Mouse (Mus musculus) heart, embryonic 14.5 days (tissue): ENCODE data around the gene Prickle2. TPM values are rescaled to one million over a fixed set of nuclear protein-coding genes. Genes with fewer than 3 reads are reported as not detected.

Source experiments
- ATAC-seq: fragments of 200-750 bp; cut with Nextera tagmentation; 2 replicates; pipeline ENCODE4 v1.8.0; 2017; ENCODE audit warnings: low read depth, moderate TSS enrichment; ENCODE audit not compliant: insufficient number of reproducible peaks, insufficient read depth, low FRiP score
- H3K27ac ChIP-seq, 2 experiments: fragments of 200-500 bp in 1 of 2; fragments of 300-500 bp in 1 of 2; sonication (generic) in 1 of 2; replicated peaks in 1 of 2; 2 replicates each; pipeline ENCODE4 v1.5.1; 2012 to 2014; ENCODE audit warnings: low read depth in 2 of 2, low read length in 2 of 2, control low read depth in 1 of 2, mild to moderate bottlenecking in 1 of 2, mixed read lengths in 1 of 2; ENCODE audit not compliant: control insufficient read depth in 1 of 2, insufficient read depth in 1 of 2
- H3K27me3 ChIP-seq: fragments of 300-500 bp; sonication (generic); 2 replicates; pipeline ENCODE4 v1.6.1; 2014; ENCODE audit warnings: mild to moderate bottlenecking, low read length, control low read depth; ENCODE audit not compliant: control insufficient read depth, insufficient read depth
- H3K36me3 ChIP-seq: fragments of 300-500 bp; sonication (generic); 2 replicates; pipeline ENCODE4 v1.6.1; 2014; ENCODE audit warnings: mild to moderate bottlenecking, control low read depth, low read length, mixed read lengths; ENCODE audit not compliant: control insufficient read depth, insufficient read depth
- H3K4me1 ChIP-seq, 2 experiments: fragments of 200-500 bp in 1 of 2; fragments of 300-500 bp in 1 of 2; sonication (generic) in 1 of 2; 2 replicates each; pipeline ENCODE4 v1.6.1; 2012 to 2014; ENCODE audit warnings: low read length in 2 of 2, control low read depth in 1 of 2, mixed read lengths in 1 of 2; ENCODE audit not compliant: control insufficient read depth in 2 of 2, insufficient read depth in 2 of 2
- H3K4me2 ChIP-seq: fragments of 300-500 bp; sonication (generic); 2 replicates; pipeline ENCODE4 v1.6.1; 2014; ENCODE audit warnings: mild to moderate bottlenecking, low read length
- H3K4me3 ChIP-seq, 2 experiments: fragments of 200-500 bp in 1 of 2; fragments of 300-500 bp in 1 of 2; sonication (generic) in 1 of 2; 2 replicates each; pipeline ENCODE4 v1.5.1; 2012 to 2014; ENCODE audit warnings: low read length in 2 of 2, mild to moderate bottlenecking in 2 of 2, control low read depth in 1 of 2, low read depth in 1 of 2, moderate library complexity in 1 of 2; ENCODE audit not compliant: control insufficient read depth in 1 of 2, insufficient read depth in 1 of 2
- H3K9ac ChIP-seq: fragments of 300-500 bp; sonication (generic); 2 replicates; pipeline ENCODE4 v1.6.1; 2014; ENCODE audit warnings: mild to moderate bottlenecking, low read length
- H3K9me3 ChIP-seq: fragments of 300-500 bp; sonication (generic); 2 replicates; pipeline ENCODE4 v1.6.1; 2016; ENCODE audit warnings: low read length, control low read depth; ENCODE audit not compliant: control insufficient read depth
- WGBS: fragments of 180-500 bp; shearing (Covaris S2); extraction: QIAGEN DNeasy Blood & Tissue Kit; methylation state at CpG from one replicate; pipeline ENCODE4 v1.1.7; 2014; 5-methylcytosine and 5-hydroxymethylcytosine counted together
- polyA plus RNA-seq: library from polyadenylated mRNA; unstranded; fragments of >200 nt; fragmentation: Nextera tagmentation; extraction: Ambion mirVana; gene quantifications from 2 replicates; pipeline ENCODE4 v1.2.1, GENCODE M21; 2014

Gene Prickle2
- polyA plus RNA-seq, 1 experiment from 2014 or later, result 5.8 TPM

- no peaks in the 10 kb centered on the region for H3K4me1 ChIP-seq
- no peaks in the 10 kb centered on the region for H3K9me3 ChIP-seq
- WGBS, result 83% methylated on average over 10 of the region's 10 CpGs
- no peak for ATAC-seq
- no peak overlapping the region for H3K4me3 ChIP-seq
- H3K27ac ChIP-seq, result no peak overlapping the region
- H3K9ac ChIP-seq, result no peak overlapping the region
- peaks cover 6% of the 10 kb centered on the region for H3K36me3 ChIP-seq
- no peak overlapping the region for H3K4me2 ChIP-seq
- no peaks in the 10 kb centered on the region for H3K27me3 ChIP-seq
These were observed 324.9 kb downstream of the Prickle2 start for GRCm38 (mm10) chr6:92381085-92381484.

GRCm38 (mm10) chr6:92374826-92375225 lies 331.1 kb downstream of the Prickle2 start:
- no peak overlapping the region for H3K4me3 ChIP-seq
- ATAC-seq, result no peak
- H3K4me1 ChIP-seq, result no peaks in the 10 kb centered on the region
- H3K9ac ChIP-seq, result no peak overlapping the region
- peaks cover 16% of the 10 kb centered on the region for H3K36me3 ChIP-seq
- H3K27ac ChIP-seq, result no peak overlapping the region
- H3K9me3 ChIP-seq, result no peaks in the 10 kb centered on the region
- WGBS, result 65% methylated on average over 6 of the region's 6 CpGs
- H3K4me2 ChIP-seq, result no peak overlapping the region
- no peaks in the 10 kb centered on the region for H3K27me3 ChIP-seq

DNA sequence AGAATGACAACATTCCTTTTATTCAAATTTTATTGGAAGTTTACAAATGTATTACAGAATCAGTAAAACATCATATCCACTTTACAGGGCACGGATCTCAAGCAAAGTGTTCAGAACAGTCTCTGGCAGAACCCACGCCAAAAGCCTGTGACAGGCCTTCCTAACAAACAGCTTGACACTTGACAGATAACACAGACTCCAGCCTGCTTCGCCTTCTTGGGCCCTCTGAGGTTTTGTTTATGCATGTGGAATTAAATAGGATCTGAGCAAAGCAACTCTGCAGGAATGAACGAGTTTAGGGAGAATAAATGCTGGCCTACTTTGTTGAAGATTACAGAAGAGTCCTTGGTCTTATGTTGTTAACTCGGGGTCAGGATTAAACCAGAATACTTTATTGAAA lies 335.1 kb downstream of the Prickle2 start:
- no peak for ATAC-seq
- no peaks in the 10 kb centered on the region for H3K27me3 ChIP-seq
- H3K4me3 ChIP-seq, result no peak overlapping the region
- no peak overlapping the region for H3K27ac ChIP-seq
- no peak overlapping the region for H3K9ac ChIP-seq
- peaks cover 8% of the 10 kb centered on the region for H3K36me3 ChIP-seq
- no peaks in the 10 kb centered on the region for H3K4me1 ChIP-seq
- peaks cover 9% of the 10 kb centered on the region; the same call in 1 of the 2 replicates for H3K9me3 ChIP-seq
- H3K4me2 ChIP-seq, result no peak overlapping the region
- WGBS, result 21% methylated on average over 5 of the region's 5 CpGs

- Histone ChIP-seq H3K4me2 (no peak overlapping the region), H3K27me3 (no peaks in the 10 kb centered on the region), H3K36me3 (no peaks in the 10 kb centered on the region), H3K9ac (no peak overlapping the region), H3K9me3 (no peaks in the 10 kb centered on the region), H3K27ac (no peak overlapping the region), H3K4me1 (no peaks in the 10 kb centered on the region), H3K4me3 (no peak overlapping the region)
- no peak for ATAC-seq
- 76% methylated on average over 10 of the region's 10 CpGs for WGBS
These were observed 358.5 kb downstream of the Prickle2 start for GRCm38 (mm10) chr6:92347278-92348028.

DNA sequence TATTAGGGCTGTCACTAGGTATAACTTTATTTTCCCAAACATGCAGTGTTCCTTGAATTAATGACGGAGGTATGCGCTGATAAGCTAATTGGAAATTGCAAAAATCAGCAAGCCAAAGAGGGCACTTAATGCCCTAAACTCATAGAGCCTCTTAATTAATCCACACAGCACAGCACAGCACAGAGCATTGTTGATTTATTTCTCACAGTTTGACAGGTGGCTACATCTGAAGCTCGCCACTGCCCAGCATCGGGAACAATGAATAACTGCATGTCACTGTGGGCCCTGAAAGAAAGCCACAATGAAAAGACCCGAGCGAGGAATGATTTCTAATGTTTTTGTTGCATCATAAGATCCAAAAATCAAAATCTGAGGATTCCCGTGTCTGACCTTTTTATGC lies 359.2 kb downstream of the Prickle2 start:
- H3K4me2 ChIP-seq, result no peak overlapping the region
- 82% methylated on average over 7 of the region's 7 CpGs for WGBS
- ATAC-seq, result no peak

GRCm38 (mm10) chr6:92345151-92345550 lies 360.8 kb downstream of the Prickle2 start:
- WGBS, result 74% methylated on average over 2 of the region's 2 CpGs
- Histone ChIP-seq H3K4me2 (no peak overlapping the region), H3K36me3 (no peaks in the 10 kb centered on the region), H3K27ac (no peak overlapping the region), H3K4me3 (no peak overlapping the region), H3K27me3 (no peaks in the 10 kb centered on the region), H3K9ac (no peak overlapping the region), H3K4me1 (no peaks in the 10 kb centered on the region), H3K9me3 (no peaks in the 10 kb centered on the region)
- ATAC-seq, result no peak

More for the DNA sequence above, 359.2 kb downstream of the Prickle2 start:
- H3K9me3 ChIP-seq, result no peaks in the 10 kb centered on the region
- no peak overlapping the region for H3K27ac ChIP-seq
- H3K27me3 ChIP-seq, result no peaks in the 10 kb centered on the region
- H3K36me3 ChIP-seq, result no peaks in the 10 kb centered on the region
- no peak overlapping the region for H3K4me3 ChIP-seq
- H3K4me1 ChIP-seq, result no peaks in the 10 kb centered on the region
- H3K9ac ChIP-seq, result no peak overlapping the region

DNA sequence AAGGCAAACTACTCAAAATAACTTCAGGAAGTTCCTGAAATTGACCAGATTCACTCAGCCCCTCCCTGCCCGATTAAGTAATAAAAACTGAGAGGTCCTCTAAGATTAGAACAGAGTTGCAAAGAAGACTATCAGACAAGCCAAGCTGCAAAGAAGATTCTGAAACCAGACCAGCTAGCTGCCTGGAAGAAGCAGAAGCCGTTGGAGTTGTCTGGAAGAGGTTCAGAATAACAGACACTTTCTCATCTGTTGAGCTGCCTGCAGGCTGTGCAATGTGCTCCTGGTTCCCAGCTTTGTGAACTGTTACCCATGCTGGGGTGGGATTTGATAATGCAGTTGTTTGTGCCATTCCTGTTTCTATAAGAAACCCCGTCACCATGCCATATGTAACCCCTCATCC lies 361.4 kb downstream of the Prickle2 start:
- WGBS, result 77% methylated on average over 3 of the region's 3 CpGs
- no peak for ATAC-seq
- Histone ChIP-seq H3K27ac (no peak overlapping the region), H3K36me3 (no peaks in the 10 kb centered on the region), H3K4me3 (no peak overlapping the region), H3K9me3 (no peaks in the 10 kb centered on the region), H3K4me2 (no peak overlapping the region), H3K27me3 (no peaks in the 10 kb centered on the region), H3K9ac (no peak overlapping the region), H3K4me1 (no peaks in the 10 kb centered on the region)
